Mouse (Mus musculus) embryonic stem cell, embryonic (primary cell): Measurements from ENCODE around the gene 1810010H24Rik.

Source experiments
- CTCF ChIA-PET, 4 experiments: fragments of 300-600 bp in 2 of 4; fragments of 350-600 bp in 2 of 4; sonication (Branson Sonifier 250); formaldehyde crosslinking; loops; one replicate each; lab custom pipeline; 2022; ENCODE audit warnings: inconsistent platforms in 2 of 4; lab: Charles Lee
- POLR2A ChIA-PET, 4 experiments: fragments of 300-600 bp in 2 of 4; fragments of 350-600 bp in 2 of 4; sonication (Branson Sonifier 250); formaldehyde crosslinking; loops; one replicate each; lab custom pipeline; 2022; ENCODE audit warnings: antibody characterized with exemption in 4 of 4, inconsistent platforms in 1 of 4; lab: Charles Lee

Gene 1810010H24Rik

GRCm38 (mm10) chr11:107046766-107047620 is 21.5 kb downstream of the 1810010H24Rik start:
- ChIA-PET CTCF (interaction anchor here (0.5 to 1.2 kb wide), 9 partner anchors 9 to 304 kb away, joined by 3 to 11 read pairs (median 3); no protein-coding TSS in a partner anchor), POLR2A (interaction anchor here in 2 of 4 experiments (0.6 to 12.3 kb wide), 12 partner anchors 8 to 90 kb away, joined by 3 to 111 read pairs (median 4); partner anchors contain the start of genes 1810010H24Rik (in 2 of the 2) and Kpna2 (in 1 of the 2))

- ChIA-PET POLR2A (interaction anchor here in 1 of 4 experiments (1.4 to 3.9 kb wide), 2 partner anchors 9 to 20 kb away, joined by 4 to 17 read pairs; no protein-coding TSS in a partner anchor), CTCF (interaction anchor here in 2 of 4 experiments (1.0 to 1.2 kb wide), 2 partner anchors 51 to 104 kb away, joined by 3 read pairs; no protein-coding TSS in a partner anchor)
Observed at GRCm38 (mm10) chr11:107054870-107055269, 29.4 kb downstream of the 1810010H24Rik start.

GRCm38 (mm10) chr11:107057391-107057790 is 31.9 kb downstream of the 1810010H24Rik start:
- POLR2A ChIA-PET: interaction anchor here in 3 of 4 experiments (0.6 to 2.3 kb wide), 15 partner anchors 12 to 271 kb away, joined by 3 to 8 read pairs (median 4); partner anchors contain the start of gene Kpna2 (in 1 of the 3)

GRCm38 (mm10) chr11:107059634-107060033 is 34.2 kb downstream of the 1810010H24Rik start:
- ChIA-PET POLR2A (interaction anchor here in 3 of 4 experiments (0.8 to 1.3 kb wide), 4 partner anchors 10 to 60 kb away, joined by 3 to 6 read pairs (median 4); partner anchors contain the start of gene Kpna2 (in 1 of the 3)), CTCF (interaction anchor here in 3 of 4 experiments (0.9 to 1.7 kb wide), 3 partner anchors 34 to 78 kb away, joined by 3 read pairs; partner anchors contain the start of gene 1810010H24Rik (in 1 of the 3))

More at GRCm38 (mm10) chr11:107057391-107057790, 31.9 kb downstream of the 1810010H24Rik start:
- CTCF ChIA-PET: interaction anchor here in 3 of 4 experiments (0.6 to 1.6 kb wide), 11 partner anchors 10 to 81 kb away, joined by 3 to 15 read pairs (median 4); no protein-coding TSS in a partner anchor

- ChIA-PET CTCF (no interaction called here), POLR2A (no interaction called here)
Observed at GRCm38 (mm10) chr11:107060941-107061340, 35.5 kb downstream of the 1810010H24Rik start.

- POLR2A ChIA-PET: interaction anchor here in 1 of 4 experiments (0.5 to 3.5 kb wide), 5 partner anchors 8 to 74 kb away, joined by 3 to 17 read pairs (median 3); partner anchors contain the start of gene Kpna2
- CTCF ChIA-PET: interaction anchor here in 3 of 4 experiments (0.6 to 2.0 kb wide), 4 partner anchors 10 to 320 kb away, joined by 3 to 5 read pairs (median 4); no protein-coding TSS in a partner anchor
Observed at GRCm38 (mm10) chr11:107063067-107063466, 37.6 kb downstream of the 1810010H24Rik start.

- POLR2A ChIA-PET: interaction anchor here in 2 of 4 experiments (0.7 to 3.5 kb wide), 8 partner anchors 12 to 241 kb away, joined by 3 to 17 read pairs (median 4); partner anchors contain the start of gene Kpna2 (in 1 of the 2)
Observed at GRCm38 (mm10) chr11:107064590-107064989, 39.1 kb downstream of the 1810010H24Rik start.

GRCm38 (mm10) chr11:107065216-107065785 is 39.8 kb downstream of the 1810010H24Rik start:
- ChIA-PET CTCF (interaction anchor here in 1 of 4 experiments (1.3 kb wide), 1 partner anchor 51 kb away, joined by 5 read pairs; no protein-coding TSS in a partner anchor), POLR2A (interaction anchor here in 2 of 4 experiments (0.8 to 3.5 kb wide), 9 partner anchors 12 to 72 kb away, joined by 3 to 17 read pairs (median 4); partner anchors contain the start of genes 1810010H24Rik (in 1 of the 2) and Kpna2 (in 1 of the 2))

More at GRCm38 (mm10) chr11:107064590-107064989, 39.1 kb downstream of the 1810010H24Rik start:
- CTCF ChIA-PET: interaction anchor here in 3 of 4 experiments (1.1 to 2.0 kb wide), 3 partner anchors 13 to 50 kb away, joined by 3 to 5 read pairs (median 5); no protein-coding TSS in a partner anchor
